Mouse (Mus musculus) bone marrow macrophage, adult 2 months (primary cell): ENCODE measurements around the gene Pcgf2.

Experiments
- CTCF ChIP-seq: IDR thresholded peaks from 2 replicates; pipeline ENCODE4 v1.5.1; 2012; ENCODE audit warnings: low read depth, mild to moderate bottlenecking, low read length, moderate library complexity
- POLR2A ChIP-seq: IDR thresholded peaks from 2 replicates; pipeline ENCODE4 v1.6.1; 2012; ENCODE audit warnings: mild to moderate bottlenecking, low read depth, low read length, borderline replicate concordance

GRCm38 (mm10) chr11:97659267-97659989 lies 40.9 kb downstream of the Pcgf2 start:
- no peak for TF ChIP-seq CTCF
- TF ChIP-seq POLR2A = no peak; the same call in 1 of the 2 replicates
